Mouse (Mus musculus): ENCODE results near the gene Ryr3.

Ryr3 gene

GRCm38 (mm10) chr2:112632536-112632935, 584.4 kb downstream of the Ryr3 start:
- no peak for DNase-seq

DNA sequence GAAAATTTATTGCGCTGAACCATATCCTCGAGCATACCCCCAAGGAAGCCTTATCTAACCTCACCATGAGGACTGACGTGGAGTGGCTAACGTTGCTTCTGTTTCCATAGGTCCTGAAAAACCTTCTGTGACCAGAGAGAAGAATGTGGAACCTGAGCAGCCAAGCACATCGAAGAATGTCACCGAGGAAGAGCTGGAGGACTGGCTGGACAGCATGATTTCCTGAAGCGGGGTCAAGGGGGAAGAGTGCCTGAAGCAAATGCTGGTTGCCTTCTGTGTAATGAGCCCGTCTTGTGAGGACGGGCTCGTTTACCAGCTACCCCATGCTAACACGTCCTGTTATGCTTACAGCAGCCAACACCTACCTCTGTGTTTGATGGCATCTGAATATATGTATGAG, 586.2 kb downstream of the Ryr3 start:
- DNase-seq = no peak

DNA sequence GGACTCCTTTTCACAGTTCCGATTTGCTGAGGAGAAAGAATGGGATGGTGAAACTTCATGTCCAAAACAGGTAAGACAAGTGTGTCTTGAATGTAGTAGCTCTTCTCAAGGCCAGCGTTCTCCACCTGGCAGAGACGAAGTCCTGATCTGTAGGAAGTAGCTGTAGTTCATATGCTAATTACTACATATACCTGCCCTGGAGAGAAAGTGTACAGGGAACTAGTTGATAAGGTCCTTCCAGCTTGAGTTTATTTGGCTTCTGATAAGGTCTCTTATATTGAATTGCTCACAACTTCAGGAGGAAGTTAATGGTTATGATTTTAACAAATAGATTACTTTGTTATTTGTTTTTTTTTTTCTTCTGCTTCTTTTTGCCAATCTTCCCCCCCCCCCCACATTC, 591.7 kb downstream of the Ryr3 start:
- DNase-seq = no peak

DNA sequence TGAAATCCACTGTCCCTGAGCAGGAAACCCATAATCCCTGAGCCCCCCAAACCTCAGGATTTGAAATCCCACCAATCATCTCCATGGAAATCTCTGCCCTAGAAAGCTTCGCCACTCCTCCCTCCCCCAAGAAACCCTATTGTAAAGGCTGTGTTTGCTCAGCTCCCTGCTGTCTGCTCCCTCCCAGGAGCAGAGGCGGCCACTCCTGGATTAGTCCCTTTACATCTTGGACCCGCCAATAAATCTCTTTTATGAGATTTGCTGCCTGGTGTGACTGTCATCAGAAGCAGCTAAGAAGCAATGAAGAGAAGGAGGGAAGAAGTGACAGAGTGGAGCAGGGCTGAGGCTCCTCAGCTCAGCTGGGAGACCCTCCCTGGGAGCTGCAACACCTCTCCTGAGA, 599.7 kb downstream of the Ryr3 start:
- DNase-seq = no peak

DNA sequence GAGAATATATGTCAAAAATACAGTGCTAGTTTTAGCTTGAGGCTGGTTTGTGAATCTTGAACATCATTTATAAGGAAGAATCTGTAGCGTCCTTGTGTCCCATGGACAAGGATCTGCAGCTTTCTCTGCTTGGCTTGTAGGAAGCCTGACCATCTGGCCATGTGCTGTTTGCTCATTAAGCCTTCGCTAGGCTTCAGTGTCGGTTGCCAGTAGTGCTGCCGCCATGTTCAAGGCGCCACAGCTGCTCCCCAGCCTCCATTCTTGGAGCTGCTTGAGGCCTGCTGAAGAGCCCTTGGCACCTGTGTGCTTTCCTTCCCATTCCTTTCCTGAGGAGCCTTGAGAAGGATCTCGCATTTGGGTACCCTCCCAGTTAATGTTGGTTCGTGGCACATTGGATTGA, 602.5 kb downstream of the Ryr3 start:
- no peak for DNase-seq

DNA sequence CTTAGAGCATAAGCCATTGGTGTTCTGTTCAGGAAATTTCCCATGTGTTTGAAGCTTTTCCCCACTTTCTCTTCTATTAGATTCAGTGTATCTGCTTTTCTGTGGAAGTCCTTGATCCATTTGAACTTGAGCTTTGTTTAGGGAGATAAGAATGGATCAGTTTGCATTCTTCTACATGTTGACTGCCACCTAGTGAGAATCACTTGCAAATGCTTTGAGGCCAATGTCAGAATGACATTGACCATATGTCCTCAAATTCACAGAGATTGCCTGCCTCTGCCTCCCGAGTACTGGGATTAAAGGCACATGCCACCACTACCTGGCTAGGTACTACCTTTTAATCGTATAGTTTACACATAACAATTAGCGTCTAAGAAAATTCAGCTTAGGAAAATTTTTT, 604.3 kb downstream of the Ryr3 start:
- no peak for DNase-seq

DNA sequence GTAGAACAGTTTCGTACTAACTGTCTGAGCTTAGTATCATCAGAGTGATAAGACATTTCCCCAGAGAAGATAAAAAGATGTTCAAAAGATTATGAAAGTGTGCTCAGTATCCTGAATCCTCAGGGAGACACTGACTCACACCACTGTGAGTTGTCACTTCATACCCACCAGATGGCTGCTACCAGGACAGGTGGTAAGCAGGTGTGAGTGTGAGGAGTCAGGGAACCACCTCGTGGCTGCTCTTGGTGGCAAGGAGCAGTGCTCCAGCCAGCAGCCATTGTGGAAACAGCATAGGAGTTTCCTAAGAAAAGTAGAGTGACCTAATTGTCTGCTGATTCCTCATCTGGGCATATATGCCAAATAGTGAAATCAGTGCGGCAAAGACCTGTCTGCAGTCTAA, 610.4 kb downstream of the Ryr3 start:
- no peak for DNase-seq

GRCm38 (mm10) chr2:112602487-112602886, 614.4 kb downstream of the Ryr3 start:
- DNase-seq = no peak

- no peak for DNase-seq
These were observed 616.7 kb downstream of the Ryr3 start for GRCm38 (mm10) chr2:112600222-112600621.

GRCm38 (mm10) chr2:112597064-112597463, 619.8 kb downstream of the Ryr3 start:
- DNase-seq = no peak

GRCm38 (mm10) chr2:112596415-112596814, 620.5 kb downstream of the Ryr3 start:
- no peak for DNase-seq

DNA sequence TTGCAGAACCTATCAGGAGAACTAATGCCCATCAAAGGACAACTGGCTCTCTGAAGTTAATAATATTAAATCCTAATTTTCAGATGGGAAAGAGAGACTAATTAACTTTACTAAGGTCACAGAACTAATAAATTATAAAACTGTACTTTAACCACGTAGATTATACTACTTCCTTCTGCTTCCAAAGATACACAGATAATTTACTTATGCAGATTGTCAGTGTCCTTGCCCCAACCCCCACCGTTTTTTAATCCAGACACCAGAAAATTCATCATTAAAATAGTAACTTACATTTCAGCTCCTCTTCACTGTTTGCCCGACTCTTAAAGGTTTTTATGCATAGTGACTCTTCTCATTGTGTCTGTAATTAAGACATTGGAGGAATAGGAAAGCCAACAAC, 621.1 kb downstream of the Ryr3 start:
- DNase-seq = no peak

- no peak for DNase-seq
These were observed 623.1 kb downstream of the Ryr3 start for GRCm38 (mm10) chr2:112593781-112594180.

GRCm38 (mm10) chr2:112593322-112593721, 623.6 kb downstream of the Ryr3 start:
- no peak for DNase-seq

- no peak for DNase-seq
These were observed 625.4 kb downstream of the Ryr3 start for GRCm38 (mm10) chr2:112591451-112591871.

DNA sequence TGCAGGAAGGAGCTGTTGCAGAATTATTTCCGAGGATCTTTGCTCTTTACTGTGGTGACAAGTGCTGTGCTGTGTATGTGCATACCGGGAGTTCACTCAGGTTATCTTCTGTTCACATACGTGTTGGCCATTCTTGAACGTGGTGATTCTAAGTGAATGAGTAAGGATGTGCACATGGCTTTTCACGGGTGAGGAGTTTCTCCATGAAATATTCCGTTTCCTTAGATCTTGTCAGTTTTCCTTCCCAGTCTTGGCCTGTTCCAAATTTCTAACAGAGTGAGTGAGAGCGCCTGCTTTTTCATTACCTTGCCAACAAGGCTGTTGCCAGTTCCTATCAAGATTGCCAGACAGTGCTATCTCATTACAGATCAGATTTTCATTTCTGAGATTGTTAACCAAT, 625.9 kb downstream of the Ryr3 start:
- no peak for DNase-seq

Data from thymus, postnatal 36 days (tissue).